Mouse (Mus musculus): ENCODE results near the gene Tbca. TPM values are rescaled to one million over a fixed set of nuclear protein-coding genes. Genes with fewer than 3 reads are reported as not detected.

Tbca gene
- total RNA-seq, 4 experiments from 2014 or later, result 105 to 118 (median 113) TPM

DNA sequence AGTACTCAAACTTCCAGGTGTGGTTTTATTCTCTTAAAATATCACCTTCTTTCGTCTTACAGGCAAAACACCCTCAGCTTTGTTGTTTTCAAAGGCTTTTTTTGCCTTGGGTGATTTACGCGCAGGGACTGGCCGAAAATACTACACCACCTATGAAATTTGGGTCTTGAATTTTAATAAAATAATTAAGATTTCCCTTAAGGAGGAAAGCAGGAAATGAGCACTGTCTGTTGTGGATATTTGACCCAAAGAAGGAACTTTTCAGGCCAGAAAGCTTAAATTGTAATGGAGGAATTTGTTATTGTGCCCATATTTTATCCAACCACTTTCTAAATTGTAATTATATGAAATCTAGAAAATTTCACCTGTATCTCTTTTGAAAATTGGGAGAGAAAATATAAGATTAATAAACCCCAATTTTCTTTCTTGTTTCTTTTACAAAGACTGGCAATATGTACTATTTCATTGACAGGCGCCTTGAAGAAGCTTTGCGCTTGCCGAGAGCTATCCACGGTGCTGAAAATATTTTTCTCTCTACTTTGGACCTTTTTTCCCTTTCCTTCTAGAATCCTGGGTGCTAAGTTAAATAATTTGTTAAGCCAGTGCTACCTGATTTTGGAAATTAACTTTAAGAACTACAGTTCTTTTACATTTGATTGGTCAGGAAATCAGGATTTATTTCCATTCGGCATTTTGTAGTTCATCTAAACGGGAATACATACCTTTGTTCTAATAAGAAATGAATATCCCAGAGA, 89.5 kb downstream of the Tbca start:
- no peak for DNase-seq (ENCODE audit: low spot score)

DNA sequence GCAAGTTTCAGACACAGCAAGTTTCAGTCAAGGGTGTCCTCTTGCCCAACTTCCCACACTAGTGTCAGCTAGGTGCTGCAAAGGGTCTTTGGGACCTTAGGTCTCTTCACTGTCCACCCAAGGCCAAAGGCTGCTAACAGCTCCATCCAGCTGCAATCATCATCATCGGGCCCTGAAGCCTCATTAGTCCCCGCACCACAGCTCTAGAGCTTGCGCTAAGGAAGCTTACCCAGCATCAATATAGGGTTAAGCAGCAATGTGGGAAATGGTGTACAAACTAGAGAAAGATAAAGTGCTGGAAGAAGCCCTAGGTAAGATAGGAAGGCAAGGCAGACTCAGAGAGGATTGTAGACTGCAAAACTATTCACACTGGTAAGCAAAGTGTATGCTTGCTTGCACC, 92.5 kb downstream of the Tbca start:
- DNase-seq (ENCODE audit: low spot score), result no peak

DNA sequence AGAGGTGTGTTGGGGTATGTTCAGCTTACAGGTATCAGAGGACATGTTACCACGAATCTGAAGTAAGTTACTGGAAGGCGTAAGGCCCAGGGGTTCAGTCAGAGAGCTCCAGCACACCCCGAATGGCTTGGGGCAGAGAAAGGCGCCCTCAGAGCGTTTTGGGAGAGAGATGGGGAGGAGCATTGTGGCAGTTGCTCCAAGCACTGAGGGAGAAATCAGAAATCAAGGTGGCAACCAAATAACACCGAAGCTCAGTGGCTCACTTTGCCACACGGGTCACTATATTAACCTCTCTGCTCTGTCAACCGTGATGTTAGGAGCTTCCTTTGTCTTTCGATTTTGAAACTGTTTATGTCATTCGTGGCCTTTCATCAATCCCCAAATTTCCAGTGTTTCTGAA, 93.5 kb downstream of the Tbca start:
- DNase-seq (ENCODE audit: low spot score), result no peak

DNA sequence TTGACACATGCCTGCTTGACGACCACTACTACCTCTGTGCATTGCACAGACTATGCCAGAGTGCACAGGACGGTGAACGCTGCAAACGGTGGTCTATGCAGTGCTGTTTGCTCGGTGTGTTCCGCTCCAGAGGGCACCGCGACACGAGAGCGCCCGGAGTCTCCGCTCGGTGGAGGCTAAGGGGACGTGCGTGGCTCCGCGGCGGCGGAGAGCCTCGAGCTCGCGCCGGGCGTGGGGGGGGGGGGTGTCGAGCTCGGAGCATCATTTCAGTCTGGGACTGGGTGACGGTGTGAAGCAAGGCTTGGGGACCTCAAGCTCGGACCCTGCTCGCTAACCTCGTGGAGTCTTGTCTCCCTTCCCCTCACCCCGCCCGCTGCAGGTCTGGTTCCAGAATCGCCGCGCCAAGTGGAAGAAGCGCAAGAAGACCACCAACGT, 94.0 kb downstream of the Tbca start:
- DNase-seq (ENCODE audit: low spot score), result no peak

DNA sequence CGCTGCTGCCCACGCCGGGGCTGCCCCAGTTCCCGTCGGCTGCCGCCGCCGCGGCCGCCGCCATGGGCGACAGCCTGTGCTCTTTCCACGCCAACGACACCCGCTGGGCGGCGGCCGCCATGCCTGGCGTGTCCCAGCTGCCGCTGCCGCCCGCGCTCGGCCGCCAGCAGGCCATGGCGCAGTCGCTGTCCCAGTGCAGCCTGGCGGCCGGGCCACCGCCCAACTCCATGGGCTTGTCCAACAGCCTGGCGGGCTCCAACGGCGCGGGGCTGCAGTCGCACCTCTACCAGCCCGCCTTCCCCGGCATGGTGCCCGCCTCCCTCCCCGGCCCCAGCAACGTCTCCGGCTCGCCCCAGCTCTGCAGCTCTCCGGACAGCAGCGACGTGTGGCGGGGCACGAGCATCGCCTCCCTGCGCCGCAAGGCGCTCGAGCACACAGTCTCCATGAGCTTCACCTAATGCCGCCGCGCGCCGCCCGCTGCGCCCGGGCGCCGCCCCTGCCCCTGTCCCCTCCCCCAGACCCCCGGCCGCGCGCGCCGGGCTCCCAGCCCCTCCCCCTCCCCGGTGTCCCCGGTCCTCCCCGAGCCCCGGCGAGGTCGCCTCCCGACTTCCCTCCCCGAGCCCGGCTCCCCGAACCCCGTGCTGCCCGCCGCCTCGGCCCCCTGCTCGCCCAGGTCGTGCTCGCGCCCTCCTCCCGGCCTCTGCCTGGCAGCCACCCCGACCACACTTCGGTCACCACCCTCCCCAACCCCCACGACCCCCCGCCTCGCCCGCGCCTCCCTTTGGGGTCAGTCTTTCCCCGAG, 94.7 kb downstream of the Tbca start:
- no peak for DNase-seq (ENCODE audit: low spot score)

DNA sequence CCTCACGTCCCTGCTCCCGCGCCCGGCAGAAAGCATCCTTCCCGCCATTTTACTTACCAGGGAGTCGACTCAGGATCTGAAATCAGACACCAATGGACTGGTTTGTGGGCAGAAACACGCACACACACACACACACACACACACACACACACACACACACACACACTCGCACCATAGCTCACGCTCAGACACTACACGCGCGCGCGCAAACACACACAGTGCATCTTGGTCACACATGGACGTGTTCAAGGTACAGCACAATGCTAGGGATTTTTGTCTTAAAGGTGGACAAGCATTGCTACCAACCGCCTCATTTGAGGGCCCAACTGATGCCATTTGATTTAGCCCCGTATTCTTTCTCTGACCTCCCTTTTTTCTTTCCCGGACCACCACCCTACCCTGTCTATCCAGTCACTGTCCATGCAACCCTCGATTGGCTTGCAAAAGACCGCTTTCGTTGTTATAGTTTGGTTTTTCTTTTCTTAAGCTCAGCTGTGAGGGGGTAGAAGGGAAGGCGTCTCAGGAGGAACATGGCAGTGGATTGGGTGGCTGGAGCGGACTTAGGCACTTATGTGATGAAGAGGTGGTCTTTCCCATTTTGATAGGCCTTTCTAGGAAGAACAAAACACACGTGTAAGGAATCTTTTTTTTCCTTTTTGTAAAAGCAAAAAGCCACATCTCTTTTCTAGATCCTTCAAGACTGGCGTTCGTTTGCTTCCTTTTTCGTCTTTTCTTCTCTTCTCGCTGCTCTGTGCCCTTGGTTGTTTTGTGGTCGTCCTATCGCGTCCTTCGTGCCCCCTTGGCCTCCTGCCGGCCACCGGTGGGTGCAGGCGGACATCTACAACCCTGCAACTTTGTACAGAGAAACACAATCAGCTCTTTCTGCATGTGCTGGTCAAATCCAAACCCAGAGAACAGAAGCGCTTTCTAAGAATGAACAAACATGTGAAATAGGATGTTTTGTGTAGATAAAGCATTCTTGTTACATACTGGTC, 95.6 kb downstream of the Tbca start:
- no peak for DNase-seq (ENCODE audit: low spot score)

DNA sequence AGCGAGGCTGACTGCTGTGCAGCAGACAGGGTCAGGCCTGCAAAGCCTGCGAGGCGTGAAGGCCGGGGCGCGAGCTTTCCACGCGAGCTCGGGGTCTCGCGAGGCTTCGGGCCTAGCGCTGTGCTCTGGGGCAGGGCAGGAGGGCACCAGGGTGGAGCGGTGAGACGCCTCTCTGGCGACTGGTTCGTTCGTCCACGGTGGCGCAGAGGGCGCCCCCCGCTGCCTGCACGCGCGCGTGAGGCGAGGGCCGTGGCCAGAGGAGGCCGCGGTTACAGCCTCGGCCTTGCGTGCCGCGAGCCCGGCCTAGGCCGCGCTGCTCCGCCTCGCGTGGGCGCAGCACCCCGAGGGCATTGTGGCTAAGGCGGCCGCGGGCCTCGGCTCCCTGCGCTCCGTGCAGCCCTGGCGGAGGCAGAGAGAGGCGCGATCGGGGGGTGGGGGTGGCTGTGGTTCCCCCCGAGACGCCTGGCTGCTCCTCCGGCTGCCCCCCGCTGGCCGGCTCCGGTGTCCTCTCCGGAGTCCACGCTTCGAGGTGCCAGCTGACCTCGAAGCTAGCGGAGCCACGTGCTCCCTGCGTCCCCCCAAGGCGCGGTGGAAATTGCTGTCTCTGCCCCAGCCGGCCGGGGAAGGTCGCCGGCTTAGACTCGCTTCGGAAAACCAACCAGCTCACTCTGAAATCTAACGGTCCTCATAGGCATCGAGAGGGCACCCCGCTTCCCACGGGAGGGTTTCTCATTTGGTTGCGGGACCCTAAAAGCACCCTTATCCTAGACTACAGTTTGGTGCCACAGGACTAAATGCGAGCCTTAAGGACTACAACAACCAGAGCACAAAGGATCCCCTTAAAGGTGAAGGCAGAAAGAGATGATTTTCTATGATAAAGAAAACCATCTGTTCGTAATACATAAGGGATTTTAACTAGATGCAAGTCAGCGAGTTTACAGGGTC, 96.9 kb downstream of the Tbca start:
- DNase-seq (ENCODE audit: low spot score), result no peak

Other genes with a start within 250 kb of the Tbca start
- gene Otp, start 86.7 kb downstream of the Tbca start, total RNA-seq (2022), result not detected
- gene Wdr41, start 187.4 kb downstream of the Tbca start, total RNA-seq (2022), result 10 to 100 TPM; 17.7 to 20.3 (median 19.6) TPM

All from heart, adult 8-10 months (tissue).